Mouse (Mus musculus) kidney, adult 2 months (tissue): ENCODE data around the gene Avpr1b.

ENCODE experiments used
- CTCF ChIP-seq: fragments of 200-500 bp; conservative IDR thresholded peaks from 2 replicates; pipeline ENCODE4 v1.5.1; 2011; ENCODE audit warnings: low read depth, mild to moderate bottlenecking, control low read depth, low read length, moderate library complexity, mixed read lengths; ENCODE audit not compliant: insufficient read depth, insufficient read length
- POLR2A ChIP-seq: fragments of 200-500 bp; IDR thresholded peaks from one replicate; pipeline ENCODE4 v1.6.1; 2011; ENCODE audit warnings: low read depth, low read length, control low read depth

- TF ChIP-seq CTCF = no peak
- TF ChIP-seq POLR2A = no peak
Observed at GRCm38 (mm10) chr1:131560500-131560899, 38.5 kb upstream of the Avpr1b start.
